Mouse (Mus musculus) CD8-positive naive resting alpha-beta T cell, adult 57 days (primary cell): ENCODE measurements around the gene Kif18a. TPM values are rescaled to one million over a fixed set of nuclear protein-coding genes. Genes with fewer than 3 reads are reported as not detected.

Source experiments
- total RNA-seq: library from RNA; stranded (reverse); gene quantifications from one replicate; pipeline ENCODE4 v1.2.4, GENCODE M21; 2023

The Kif18a gene
- total RNA-seq = 9.2 TPM

DNA sequence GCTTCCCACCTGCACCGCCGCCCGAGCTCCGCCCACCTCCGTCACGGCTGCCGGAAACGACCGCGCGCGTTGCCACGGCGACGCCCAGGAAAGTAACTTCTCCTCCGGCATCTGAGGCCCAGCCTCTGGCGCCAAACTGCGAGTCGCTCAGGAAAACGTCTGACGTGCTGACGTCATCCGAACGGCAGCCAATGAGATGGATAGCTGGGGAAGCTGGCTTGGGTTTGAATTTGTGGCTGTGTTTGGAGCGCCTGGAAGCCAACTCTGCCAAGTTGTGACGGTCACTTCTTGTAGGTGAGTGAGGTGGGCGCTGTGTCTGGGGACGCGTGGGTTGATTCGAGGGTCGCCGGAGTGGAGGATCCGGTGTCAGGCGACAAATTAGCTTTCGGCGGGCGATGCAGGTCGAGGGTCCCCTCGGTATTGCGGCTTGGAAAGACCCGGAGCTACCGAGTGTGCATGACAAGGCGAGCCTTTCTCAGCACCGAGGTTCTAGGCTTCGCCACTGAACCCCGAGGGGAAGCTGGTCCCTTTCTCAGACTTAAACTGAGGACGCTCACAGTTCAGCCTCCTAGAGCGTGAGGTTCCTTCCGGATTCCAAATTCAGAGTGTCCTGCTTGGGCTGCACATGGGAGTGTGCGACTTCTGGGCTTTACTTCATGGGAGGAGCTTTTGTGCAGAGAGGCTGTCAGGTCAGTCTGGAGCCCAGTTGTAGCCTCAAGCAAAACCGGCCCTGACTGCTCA lies at the start of gene Kif18a, which contains the start of gene Mettl15:
Gene Kif18a, plus strand, starts transcription at position 139 of the 741 bp plus-strand sequence.
Gene Mettl15, minus strand, starts transcription at position 149 of the 741 bp plus-strand sequence.

Other genes starting within 250 kb of the Kif18a start
- 4.6 TPM for gene Mettl15, start within 50 bp of the Kif18a start, total RNA-seq